Mouse (Mus musculus): ENCODE results near the gene Tdrd1.
"Not testable (repeated sequence)": the region's sequence is repeated elsewhere in the genome, so short reads cannot be mapped to it uniquely, and the experiment has no call there.

Gene Tdrd1

GRCm38 (mm10) chr19:56826047-56826631, at the start of gene Tdrd1:
Gene Tdrd1 (plus strand): TSS chr19:56826209.
- peak; percentile 83 for DNase-seq (ENCODE audit: low read depth, low spot score)

- DNase-seq (ENCODE audit: low read depth, low spot score): peak; percentile 71
Observed at GRCm38 (mm10) chr19:56776719-56777382, 49.2 kb upstream of the Tdrd1 start.

GRCm38 (mm10) chr19:56778532-56778931, 47.5 kb upstream of the Tdrd1 start:
- DNase-seq (ENCODE audit: low read depth, low spot score): not testable (repeated sequence)

- DNase-seq (ENCODE audit: low read depth, low spot score): no peak
Observed at GRCm38 (mm10) chr19:56787911-56788310, 38.1 kb upstream of the Tdrd1 start.

- DNase-seq (ENCODE audit: low read depth, low spot score): no peak
Observed at GRCm38 (mm10) chr19:56788952-56789351, 37.1 kb upstream of the Tdrd1 start.

- no peak for DNase-seq (ENCODE audit: low read depth, low spot score)
Observed at GRCm38 (mm10) chr19:56797376-56797775, 28.6 kb upstream of the Tdrd1 start.

GRCm38 (mm10) chr19:56800226-56800625, 25.8 kb upstream of the Tdrd1 start:
- no peak for DNase-seq (ENCODE audit: low read depth, low spot score)

- no peak for DNase-seq (ENCODE audit: low read depth, low spot score)
Observed at GRCm38 (mm10) chr19:56800930-56801655, 24.9 kb upstream of the Tdrd1 start.

GRCm38 (mm10) chr19:56801656-56802351, 24.2 kb upstream of the Tdrd1 start:
- DNase-seq (ENCODE audit: low read depth, low spot score): no peak

GRCm38 (mm10) chr19:56802352-56802746, 23.7 kb upstream of the Tdrd1 start:
- no peak for DNase-seq (ENCODE audit: low read depth, low spot score)

GRCm38 (mm10) chr19:56805366-56805765, 20.6 kb upstream of the Tdrd1 start:
- DNase-seq (ENCODE audit: low read depth, low spot score): no peak

GRCm38 (mm10) chr19:56807122-56807521, 18.9 kb upstream of the Tdrd1 start:
- DNase-seq (ENCODE audit: low read depth, low spot score): no peak

- peak; percentile 26 for DNase-seq (ENCODE audit: low read depth, low spot score)
Observed at GRCm38 (mm10) chr19:56808771-56809170, 17.2 kb upstream of the Tdrd1 start.

- DNase-seq (ENCODE audit: low read depth, low spot score): no peak
Observed at GRCm38 (mm10) chr19:56810641-56811146, 15.3 kb upstream of the Tdrd1 start.

GRCm38 (mm10) chr19:56811590-56811989, 14.4 kb upstream of the Tdrd1 start:
- DNase-seq (ENCODE audit: low read depth, low spot score): peak; percentile 73

GRCm38 (mm10) chr19:56813360-56813759, 12.6 kb upstream of the Tdrd1 start:
- DNase-seq (ENCODE audit: low read depth, low spot score): no peak

- no peak for DNase-seq (ENCODE audit: low read depth, low spot score)
Observed at GRCm38 (mm10) chr19:56817851-56818526, 8.0 kb upstream of the Tdrd1 start.

GRCm38 (mm10) chr19:56821040-56821797, 4.8 kb upstream of the Tdrd1 start:
- DNase-seq (ENCODE audit: low read depth, low spot score): no peak

- peak; percentile 99 for DNase-seq (ENCODE audit: low read depth, low spot score)
Observed at GRCm38 (mm10) chr19:56821798-56822447, 4.1 kb upstream of the Tdrd1 start, which contains the start of gene Ccdc186. Gene Ccdc186 (minus strand): TSS chr19:56822190.

- DNase-seq (ENCODE audit: low read depth, low spot score): no peak
Observed at GRCm38 (mm10) chr19:56822448-56822836, 3.6 kb upstream of the Tdrd1 start.
